Mouse (Mus musculus): ENCODE data around the gene Wdfy3.

DNA sequence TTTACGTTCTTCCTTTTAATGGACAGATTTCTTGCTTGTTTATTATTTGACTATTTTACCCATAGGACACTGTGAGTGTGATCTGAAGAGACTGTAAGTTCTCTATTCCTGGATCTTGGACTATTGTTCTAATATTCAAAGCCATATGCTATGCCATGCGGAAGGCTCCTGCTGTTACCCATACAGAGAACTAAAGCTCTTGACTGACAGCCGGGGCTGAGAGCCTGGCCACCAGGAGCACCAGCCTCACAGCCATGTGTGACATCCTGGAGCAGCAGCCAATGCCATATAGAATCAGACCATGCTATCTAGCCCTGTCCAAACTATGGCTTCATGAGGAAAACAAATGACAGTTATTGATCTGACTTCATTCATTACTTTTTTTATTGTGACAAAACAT, 36.2 kb upstream of the Wdfy3 start:
- TF ChIP-seq POLR2A (IDR thresholded peaks at IDR 0.05; ENCODE audit: extremely low read depth, insufficient read depth, low read length) (no peak), CTCF (IDR thresholded peaks at IDR 0.05; ENCODE audit: extremely low read depth, insufficient read depth, low read length) (no peak)
